Mouse (Mus musculus) ES-E14 (cell line): ENCODE results near the gene Hist1h2an.
"Not testable (repeated sequence)": the region's sequence is repeated elsewhere in the genome, so short reads cannot be mapped to it uniquely, and the experiment has no call there.

ENCODE experiments used
- CHD2 ChIP-seq: IDR thresholded peaks from 2 replicates; pipeline ENCODE4 v1.6.1; 2014; ENCODE audit warnings: mild to moderate bottlenecking, low read depth, low read length, inconsistent platforms
- HCFC1 ChIP-seq: IDR thresholded peaks from 2 replicates; pipeline ENCODE4 v1.6.1; 2012; ENCODE audit warnings: low read length, inconsistent platforms, borderline replicate concordance; ENCODE audit not compliant: insufficient read depth
- ZC3H11A ChIP-seq: IDR thresholded peaks from 2 replicates; pipeline ENCODE4 v1.6.1; 2012; ENCODE audit warnings: low read depth, mild to moderate bottlenecking, inconsistent platforms, low read length, borderline replicate concordance
- ZNF384 ChIP-seq: IDR thresholded peaks from 2 replicates; pipeline ENCODE4 v1.6.1; 2012; ENCODE audit warnings: low read depth, low read length, inconsistent platforms

- not testable (repeated sequence) for TF ChIP-seq HCFC1, CHD2, ZC3H11A, ZNF384
Measured at GRCm38 (mm10) chr13:21820082-21820890, 33.3 kb upstream of the Hist1h2an start.
